Mouse (Mus musculus): Measurements from ENCODE around the gene Abtb1. TPM values are rescaled to one million over a fixed set of nuclear protein-coding genes. Genes with fewer than 3 reads are reported as not detected.

Abtb1 gene
- polyA plus RNA-seq, 1 experiment from 2014 or later = 31.6 TPM

DNA sequence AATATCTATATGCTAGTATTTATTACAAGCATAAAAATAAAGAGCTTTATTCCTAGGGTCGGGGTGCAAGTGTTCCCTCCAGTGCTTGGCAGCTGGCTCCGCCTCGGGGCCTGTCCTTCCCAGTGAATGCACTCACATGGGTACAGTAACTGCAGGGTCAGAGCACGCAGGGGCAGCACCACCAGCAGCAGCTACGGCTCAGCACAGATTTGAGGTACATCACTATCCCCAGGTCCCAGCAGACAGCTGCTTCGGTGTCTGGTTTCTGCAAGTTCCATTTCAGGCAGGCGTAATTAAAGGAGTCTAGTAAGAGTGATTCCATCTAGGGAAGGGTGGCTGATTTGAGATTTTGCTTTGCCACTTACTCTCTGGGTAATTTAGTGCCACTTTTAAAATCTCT, 16.6 kb upstream of the Abtb1 start:
- Histone ChIP-seq H3K9me3 (replicated peaks; ENCODE audit: control insufficient read depth, low read length) (no peaks in the 10 kb centered on the region), H3K4me1 (ENCODE audit: control insufficient read depth, insufficient read depth, low read length) (peaks cover 12% of the 10 kb centered on the region), H3K27me3 (ENCODE audit: control insufficient read depth, insufficient read depth, low read length) (no peaks in the 10 kb centered on the region), H3K9ac (ENCODE audit: low read length) (peak overlapping the region; percentile 26), H3K4me2 (ENCODE audit: low read depth, low read length) (no peak overlapping the region), H3K36me3 (ENCODE audit: control insufficient read depth, insufficient read depth) (peaks cover 5% of the 10 kb centered on the region; the same call in 1 of the 2 replicates), H3K27ac (ENCODE audit: low read length) (peak overlapping the region; percentile 96), H3K4me3 (ENCODE audit: low read length) (no peak overlapping the region)
- 46% methylated on average over 7 of the region's 7 CpGs for WGBS
- ATAC-seq (replicated peaks; ENCODE audit: extremely low read depth, insufficient read depth, low FRiP score) = 0 out of 2 replicates have a peak, but pooled peaks have one; percentile 16

DNA sequence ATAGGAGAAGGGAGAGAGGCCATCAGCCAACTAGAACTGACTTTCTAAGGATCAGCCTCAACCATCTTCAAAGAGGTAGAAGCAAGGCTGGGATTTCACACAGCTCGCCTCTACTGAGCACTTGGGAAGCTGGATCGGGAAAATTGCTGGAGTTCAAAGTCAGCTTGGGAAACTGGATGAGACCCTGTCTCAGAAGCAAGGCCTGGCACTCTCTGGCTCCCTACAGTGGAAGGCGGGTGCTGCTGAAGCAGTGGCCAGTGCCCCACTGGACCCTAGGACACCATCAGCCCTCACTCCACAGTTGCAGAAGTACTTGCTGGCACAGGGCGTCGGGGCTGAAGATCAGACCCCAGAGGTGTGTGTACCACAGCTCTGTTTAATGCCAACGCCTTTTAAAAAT, 16.0 kb upstream of the Abtb1 start:
- Histone ChIP-seq H3K27ac (ENCODE audit: low read length) (peak overlapping the region; percentile 96), H3K4me2 (ENCODE audit: low read depth, low read length) (peak overlapping the region; percentile 43), H3K27me3 (ENCODE audit: control insufficient read depth, insufficient read depth, low read length) (no peaks in the 10 kb centered on the region), H3K4me1 (ENCODE audit: control insufficient read depth, insufficient read depth, low read length) (peaks cover 12% of the 10 kb centered on the region), H3K9me3 (replicated peaks; ENCODE audit: control insufficient read depth, low read length) (no peaks in the 10 kb centered on the region), H3K36me3 (ENCODE audit: control insufficient read depth, insufficient read depth) (peaks cover 5% of the 10 kb centered on the region; the same call in 1 of the 2 replicates), H3K9ac (ENCODE audit: low read length) (peak overlapping the region; percentile 60), H3K4me3 (ENCODE audit: low read length) (no peak overlapping the region)
- ATAC-seq (replicated peaks; ENCODE audit: extremely low read depth, insufficient read depth, low FRiP score) = no peak
- WGBS = 63% methylated on average over 6 of the region's 6 CpGs

- peak overlapping the region; percentile 60 for H3K9ac ChIP-seq (ENCODE audit: low read length)
- H3K4me3 ChIP-seq (ENCODE audit: low read length) = no peak overlapping the region
- H3K4me1 ChIP-seq (ENCODE audit: control insufficient read depth, insufficient read depth, low read length) = peaks cover 12% of the 10 kb centered on the region
- peak; percentile 90 for ATAC-seq (replicated peaks; ENCODE audit: extremely low read depth, insufficient read depth, low FRiP score)
- H3K4me2 ChIP-seq (ENCODE audit: low read depth, low read length) = peak overlapping the region; percentile 43
- no peaks in the 10 kb centered on the region for H3K27me3 ChIP-seq (ENCODE audit: control insufficient read depth, insufficient read depth, low read length)
- H3K9me3 ChIP-seq (replicated peaks; ENCODE audit: control insufficient read depth, low read length) = no peaks in the 10 kb centered on the region
- H3K27ac ChIP-seq (ENCODE audit: low read length) = peak overlapping the region; percentile 96
- 17% methylated on average over 9 of the region's 9 CpGs for WGBS
- peaks cover 5% of the 10 kb centered on the region; the same call in 1 of the 2 replicates for H3K36me3 ChIP-seq (ENCODE audit: control insufficient read depth, insufficient read depth)
Measured at GRCm38 (mm10) chr6:88857249-88857648, 15.5 kb upstream of the Abtb1 start.

GRCm38 (mm10) chr6:88855636-88856035, 13.9 kb upstream of the Abtb1 start:
- H3K4me1 ChIP-seq (ENCODE audit: control insufficient read depth, insufficient read depth, low read length) = peaks cover 12% of the 10 kb centered on the region
- no peaks in the 10 kb centered on the region for H3K27me3 ChIP-seq (ENCODE audit: control insufficient read depth, insufficient read depth, low read length)
- WGBS = 17% methylated on average over 5 of the region's 5 CpGs
- no peak overlapping the region for H3K4me2 ChIP-seq (ENCODE audit: low read depth, low read length)
- no peak overlapping the region for H3K9ac ChIP-seq (ENCODE audit: low read length)
- no peak for ATAC-seq (replicated peaks; ENCODE audit: extremely low read depth, insufficient read depth, low FRiP score)
- H3K9me3 ChIP-seq (replicated peaks; ENCODE audit: control insufficient read depth, low read length) = 0 out of 2 replicates have a peak, but pooled peaks cover 2% of the 10 kb centered on the region
- no peak overlapping the region for H3K27ac ChIP-seq (ENCODE audit: low read length)
- H3K4me3 ChIP-seq (ENCODE audit: low read length) = no peak overlapping the region
- H3K36me3 ChIP-seq (ENCODE audit: control insufficient read depth, insufficient read depth) = no peaks in the 10 kb centered on the region

DNA sequence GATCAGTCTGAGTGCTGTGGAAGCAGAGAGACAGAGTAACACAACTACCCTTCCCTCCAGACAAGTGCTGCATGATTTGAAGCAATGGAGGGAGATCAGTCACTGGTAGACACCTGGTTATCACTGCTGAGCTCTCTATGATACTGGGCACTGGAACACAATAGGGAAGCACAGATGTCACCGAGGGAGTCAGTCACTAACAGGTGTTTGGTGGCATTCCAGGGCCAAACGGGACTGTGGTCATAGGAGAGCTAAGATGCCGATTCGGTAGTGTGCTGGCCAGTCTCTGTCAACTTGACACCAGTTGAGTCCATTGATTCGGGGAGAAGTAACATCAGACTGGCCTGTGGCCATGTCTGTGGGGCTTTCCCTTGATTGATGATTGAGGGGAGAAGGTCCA, 12.7 kb upstream of the Abtb1 start:
- H3K4me1 ChIP-seq (ENCODE audit: control insufficient read depth, insufficient read depth, low read length) = peaks cover 12% of the 10 kb centered on the region
- no peaks in the 10 kb centered on the region for H3K27me3 ChIP-seq (ENCODE audit: control insufficient read depth, insufficient read depth, low read length)
- H3K9ac ChIP-seq (ENCODE audit: low read length) = no peak overlapping the region
- ATAC-seq (replicated peaks; ENCODE audit: extremely low read depth, insufficient read depth, low FRiP score) = no peak
- H3K36me3 ChIP-seq (ENCODE audit: control insufficient read depth, insufficient read depth) = no peaks in the 10 kb centered on the region
- 0 out of 2 replicates have a peak, but pooled peaks cover 2% of the 10 kb centered on the region for H3K9me3 ChIP-seq (replicated peaks; ENCODE audit: control insufficient read depth, low read length)
- H3K4me2 ChIP-seq (ENCODE audit: low read depth, low read length) = no peak overlapping the region
- 66% methylated on average over 5 of the region's 5 CpGs for WGBS
- H3K4me3 ChIP-seq (ENCODE audit: low read length) = no peak overlapping the region
- no peak overlapping the region for H3K27ac ChIP-seq (ENCODE audit: low read length)

DNA sequence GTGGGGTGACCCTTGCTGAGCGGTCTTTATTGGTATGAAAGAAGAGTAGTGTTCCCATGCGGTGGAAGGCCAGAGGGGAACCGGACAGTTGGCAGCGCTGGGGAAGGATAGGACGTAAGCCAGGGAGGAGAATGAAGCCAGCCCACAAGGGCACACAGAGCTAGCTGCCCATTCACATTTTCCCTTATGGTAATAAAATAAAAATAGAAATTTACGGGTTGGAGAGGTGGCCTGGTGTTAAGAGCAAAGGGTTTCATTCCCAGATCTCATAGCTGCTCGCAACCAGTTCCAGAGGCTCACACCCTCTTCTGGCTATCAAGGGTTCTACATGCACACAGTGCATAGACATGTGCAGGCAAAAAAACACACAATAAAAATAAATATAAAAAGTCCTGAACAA, 8.2 kb upstream of the Abtb1 start:
- Histone ChIP-seq H3K4me2 (ENCODE audit: low read depth, low read length) (no peak overlapping the region), H3K9ac (ENCODE audit: low read length) (no peak overlapping the region), H3K9me3 (replicated peaks; ENCODE audit: control insufficient read depth, low read length) (0 out of 2 replicates have a peak, but pooled peaks cover 2% of the 10 kb centered on the region), H3K27ac (ENCODE audit: low read length) (no peak overlapping the region), H3K27me3 (ENCODE audit: control insufficient read depth, insufficient read depth, low read length) (no peaks in the 10 kb centered on the region), H3K4me1 (ENCODE audit: control insufficient read depth, insufficient read depth, low read length) (no peaks in the 10 kb centered on the region), H3K36me3 (ENCODE audit: control insufficient read depth, insufficient read depth) (no peaks in the 10 kb centered on the region), H3K4me3 (ENCODE audit: low read length) (no peak overlapping the region)
- 79% methylated on average over 7 of the region's 7 CpGs for WGBS
- no peak for ATAC-seq (replicated peaks; ENCODE audit: extremely low read depth, insufficient read depth, low FRiP score)

DNA sequence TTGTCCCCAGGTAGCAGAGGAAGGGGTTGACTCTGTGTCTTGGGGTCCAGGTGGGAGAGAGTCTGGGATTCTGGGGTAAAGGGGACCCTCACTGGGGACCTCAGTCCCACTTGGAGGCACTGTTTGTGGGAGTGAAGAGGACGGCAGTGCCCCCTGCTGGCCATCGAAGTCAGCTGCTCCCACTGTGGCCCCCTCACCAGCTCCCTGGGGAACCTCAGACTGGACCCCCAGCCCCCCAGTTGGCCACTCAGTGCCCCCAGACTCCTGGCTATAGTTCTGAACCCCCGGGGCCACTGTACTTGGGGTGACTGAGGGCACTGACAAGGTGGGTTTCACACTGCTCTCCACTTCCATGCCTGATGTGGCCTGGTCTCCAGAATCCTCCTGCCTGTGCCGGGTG, 7.5 kb upstream of the Abtb1 start:
- H3K36me3 ChIP-seq (ENCODE audit: control insufficient read depth, insufficient read depth) = no peaks in the 10 kb centered on the region
- H3K9ac ChIP-seq (ENCODE audit: low read length) = no peak overlapping the region
- H3K4me1 ChIP-seq (ENCODE audit: control insufficient read depth, insufficient read depth, low read length) = no peaks in the 10 kb centered on the region
- WGBS = 43% methylated on average over 4 of the region's 4 CpGs
- ATAC-seq (replicated peaks; ENCODE audit: extremely low read depth, insufficient read depth, low FRiP score) = 0 out of 2 replicates have a peak, but pooled peaks have one; percentile 24
- H3K9me3 ChIP-seq (replicated peaks; ENCODE audit: control insufficient read depth, low read length) = 0 out of 2 replicates have a peak, but pooled peaks cover 2% of the 10 kb centered on the region
- no peak overlapping the region for H3K27ac ChIP-seq (ENCODE audit: low read length)
- no peak overlapping the region for H3K4me2 ChIP-seq (ENCODE audit: low read depth, low read length)
- H3K27me3 ChIP-seq (ENCODE audit: control insufficient read depth, insufficient read depth, low read length) = no peaks in the 10 kb centered on the region
- no peak overlapping the region for H3K4me3 ChIP-seq (ENCODE audit: low read length)

DNA sequence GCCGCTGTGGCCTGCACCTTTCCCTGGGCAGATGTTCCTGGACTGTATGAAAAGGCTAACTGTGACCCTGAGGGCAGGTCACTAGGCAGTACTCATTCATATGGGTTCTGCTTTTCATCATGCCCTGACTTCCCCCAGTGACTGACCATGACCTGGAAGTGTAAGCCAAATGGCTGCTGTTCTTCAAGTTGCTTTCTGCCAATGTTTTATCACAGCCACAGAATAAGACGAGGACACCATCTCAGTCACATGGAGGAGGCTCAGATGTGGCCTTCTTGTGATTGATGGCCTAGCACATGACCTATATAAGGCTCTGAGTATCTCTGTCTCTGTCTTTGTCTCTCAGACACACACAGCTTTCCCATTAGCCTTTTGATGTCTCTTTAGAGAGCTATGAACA, 5.8 kb upstream of the Abtb1 start:
- no peak for ATAC-seq (replicated peaks; ENCODE audit: extremely low read depth, insufficient read depth, low FRiP score)
- H3K9me3 ChIP-seq (replicated peaks; ENCODE audit: control insufficient read depth, low read length) = 0 out of 2 replicates have a peak, but pooled peaks cover 2% of the 10 kb centered on the region
- H3K4me3 ChIP-seq (ENCODE audit: low read length) = no peak overlapping the region
- WGBS = 55% methylated on average over 2 of the region's 2 CpGs
- H3K27ac ChIP-seq (ENCODE audit: low read length) = no peak overlapping the region
- H3K4me2 ChIP-seq (ENCODE audit: low read depth, low read length) = no peak overlapping the region
- peaks cover 6% of the 10 kb centered on the region for H3K4me1 ChIP-seq (ENCODE audit: control insufficient read depth, insufficient read depth, low read length)
- H3K27me3 ChIP-seq (ENCODE audit: control insufficient read depth, insufficient read depth, low read length) = no peaks in the 10 kb centered on the region
- no peak overlapping the region for H3K9ac ChIP-seq (ENCODE audit: low read length)
- H3K36me3 ChIP-seq (ENCODE audit: control insufficient read depth, insufficient read depth) = no peaks in the 10 kb centered on the region

- H3K27me3 ChIP-seq (ENCODE audit: control insufficient read depth, insufficient read depth, low read length) = no peaks in the 10 kb centered on the region
- ATAC-seq (replicated peaks; ENCODE audit: extremely low read depth, insufficient read depth, low FRiP score) = no peak
- H3K4me3 ChIP-seq (ENCODE audit: low read length) = no peak overlapping the region
- H3K4me2 ChIP-seq (ENCODE audit: low read depth, low read length) = no peak overlapping the region
- no peak overlapping the region for H3K27ac ChIP-seq (ENCODE audit: low read length)
- H3K9me3 ChIP-seq (replicated peaks; ENCODE audit: control insufficient read depth, low read length) = no peaks in the 10 kb centered on the region
- H3K4me1 ChIP-seq (ENCODE audit: control insufficient read depth, insufficient read depth, low read length) = peaks cover 14% of the 10 kb centered on the region
- H3K36me3 ChIP-seq (ENCODE audit: control insufficient read depth, insufficient read depth) = no peaks in the 10 kb centered on the region
- no peak overlapping the region for H3K9ac ChIP-seq (ENCODE audit: low read length)
- 86% methylated on average over 7 of the region's 7 CpGs for WGBS
Measured at GRCm38 (mm10) chr6:88844901-88845565, 3.2 kb upstream of the Abtb1 start.
